Mouse (Mus musculus) embryonic facial prominence, embryonic 11.5 days (tissue): ENCODE results near the gene Cyp46a1. TPM values are rescaled to one million over a fixed set of nuclear protein-coding genes. Genes with fewer than 3 reads are reported as not detected.

Experiments
- ATAC-seq: fragments of 200-750 bp; cut with Nextera tagmentation; replicated peaks from 2 replicates; pipeline ENCODE4 v1.8.0; 2017; ENCODE audit warnings: low read depth; ENCODE audit not compliant: insufficient number of reproducible peaks, low FRiP score, low TSS enrichment
- DNase-seq: peaks from one replicate; pipeline ENCODE4 v3.0.0-alpha.2; 2015; ENCODE audit warnings: low spot score
- H3K27ac ChIP-seq: fragments of 300-500 bp; sonication (generic); replicated peaks from 2 replicates; pipeline ENCODE4 v1.5.1; 2014; ENCODE audit warnings: mild to moderate bottlenecking, low read depth, low read length, control low read depth
- H3K27me3 ChIP-seq: fragments of 300-500 bp; sonication (generic); 2 replicates; pipeline ENCODE4 v1.6.1; 2014; ENCODE audit warnings: mild to moderate bottlenecking, low read length, moderate library complexity, mixed read lengths; ENCODE audit not compliant: control insufficient read depth, insufficient read depth
- H3K36me3 ChIP-seq: fragments of 300-500 bp; sonication (generic); replicated peaks from 2 replicates; pipeline ENCODE4 v1.6.1; 2014; ENCODE audit warnings: low read depth, mild to moderate bottlenecking, low read length, moderate library complexity, mixed read lengths; ENCODE audit not compliant: control insufficient read depth, insufficient read depth
- H3K4me1 ChIP-seq: fragments of 300-500 bp; sonication (generic); 2 replicates; pipeline ENCODE4 v1.6.1; 2014; ENCODE audit warnings: low read length, mixed read lengths; ENCODE audit not compliant: control insufficient read depth, insufficient read depth
- H3K4me2 ChIP-seq: fragments of 300-500 bp; sonication (generic); 2 replicates; pipeline ENCODE4 v1.6.1; 2014; ENCODE audit warnings: low read depth, mild to moderate bottlenecking, control low read depth, low read length, moderate library complexity
- H3K4me3 ChIP-seq: fragments of 300-500 bp; sonication (generic); 2 replicates; pipeline ENCODE4 v1.5.1; 2014; ENCODE audit warnings: low read depth, low read length, control low read depth
- H3K9ac ChIP-seq: fragments of 300-500 bp; sonication (generic); replicated peaks from 2 replicates; pipeline ENCODE4 v1.6.1; 2014; ENCODE audit warnings: mild to moderate bottlenecking, control low read depth, low read length
- H3K9me3 ChIP-seq: fragments of 300-500 bp; sonication (generic); replicated peaks from 2 replicates; pipeline ENCODE4 v1.6.1; 2016; ENCODE audit warnings: mild to moderate bottlenecking, low read length, inconsistent platforms, mixed read lengths; ENCODE audit not compliant: control insufficient read depth
- WGBS: fragments of 180-500 bp; shearing (Covaris S2); extraction: QIAGEN DNeasy Blood & Tissue Kit; methylation state at CpG from one replicate; pipeline ENCODE4 v1.1.7; 2014; 5-methylcytosine and 5-hydroxymethylcytosine counted together
- polyA plus RNA-seq: library from polyadenylated mRNA; unstranded; fragments of >200 nt; fragmentation: Nextera tagmentation; extraction: Ambion mirVana; gene quantifications from 2 replicates; pipeline ENCODE4 v1.2.1, GENCODE M21; 2014

The Cyp46a1 gene
- polyA plus RNA-seq, 1 experiment from 2014 or later: 2.9 TPM

- Histone ChIP-seq H3K9ac (no peak overlapping the region), H3K36me3 (no peaks in the 10 kb centered on the region), H3K4me3 (no peak overlapping the region), H3K4me1 (peaks cover 6% of the 10 kb centered on the region), H3K27ac (no peak overlapping the region), H3K9me3 (no peaks in the 10 kb centered on the region), H3K4me2 (no peak overlapping the region), H3K27me3 (peaks cover 50% of the 10 kb centered on the region)
- 17% methylated on average over 6 of the region's 6 CpGs for WGBS
- ATAC-seq: no peak
- DNase-seq: no peak
These were observed 17.5 kb upstream of the Cyp46a1 start for GRCm38 (mm10) chr12:108316655-108317054.

DNA sequence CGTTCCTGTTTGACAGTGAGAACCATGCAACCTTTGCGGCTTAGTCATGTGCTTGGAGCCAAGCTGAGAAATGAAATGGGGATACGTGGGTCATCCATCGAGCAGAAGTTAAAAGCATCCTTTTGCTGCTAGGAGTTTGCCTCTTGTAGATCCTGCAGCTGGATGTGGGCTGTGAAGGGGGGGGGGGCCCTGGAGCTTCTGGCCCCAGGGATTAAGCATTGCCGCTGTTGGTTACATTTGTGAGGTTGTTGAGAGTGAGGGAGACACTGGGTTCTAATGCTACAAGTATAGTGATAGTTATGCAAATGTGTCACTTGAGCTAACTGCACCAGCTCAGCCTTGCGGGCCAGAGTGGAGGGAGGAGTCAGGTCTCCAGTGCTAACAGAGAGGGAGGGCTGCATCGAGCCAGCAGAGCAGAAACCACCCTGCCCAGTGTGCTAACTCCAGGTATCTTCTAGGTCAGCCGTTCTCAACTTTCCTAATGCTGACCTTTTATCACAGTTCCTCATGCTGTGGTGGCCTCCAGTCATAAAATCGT is 16.9 kb upstream of the Cyp46a1 start:
- peaks cover 50% of the 10 kb centered on the region for H3K27me3 ChIP-seq
- DNase-seq: peak; percentile 39
- H3K4me2 ChIP-seq: no peak overlapping the region
- ATAC-seq: no peak
- no peaks in the 10 kb centered on the region for H3K9me3 ChIP-seq
- H3K36me3 ChIP-seq: no peaks in the 10 kb centered on the region
- 2% methylated on average over 9 of the region's 9 CpGs for WGBS
- no peak overlapping the region for H3K27ac ChIP-seq
- H3K4me1 ChIP-seq: peaks cover 6% of the 10 kb centered on the region
- no peak overlapping the region for H3K4me3 ChIP-seq
- no peak overlapping the region for H3K9ac ChIP-seq

DNA sequence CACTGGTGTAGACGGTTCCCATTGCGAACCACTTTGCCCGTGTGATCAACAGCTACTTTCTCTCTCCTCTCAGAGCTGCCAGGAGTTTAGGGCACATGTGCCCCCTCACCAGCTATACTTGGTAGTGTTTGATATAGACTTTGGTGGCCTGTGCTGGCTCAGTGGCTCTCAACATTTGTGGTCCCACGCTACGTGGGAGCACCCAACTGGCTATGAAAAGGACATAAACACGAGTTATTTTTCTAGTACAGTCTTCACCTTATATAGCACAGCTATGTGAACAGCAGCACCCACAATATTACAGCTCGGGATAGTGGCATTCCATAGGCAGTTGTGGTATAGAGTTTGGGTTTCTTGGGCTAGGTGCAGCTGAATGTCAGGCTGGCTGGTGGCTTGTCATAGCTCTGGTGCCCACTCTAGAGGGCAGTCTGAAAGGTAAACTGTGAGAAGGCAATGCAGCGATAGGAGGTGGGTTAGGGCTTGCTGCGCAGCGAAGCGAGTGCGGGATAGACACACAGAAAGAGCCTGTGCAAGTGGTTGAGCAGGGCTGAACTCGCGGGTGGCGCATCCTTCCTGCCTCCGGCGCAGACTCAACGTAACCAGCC is 16.3 kb upstream of the Cyp46a1 start:
- H3K9ac ChIP-seq: no peak overlapping the region
- no peak for DNase-seq
- no peak for ATAC-seq
- H3K4me1 ChIP-seq: peaks cover 6% of the 10 kb centered on the region
- H3K9me3 ChIP-seq: no peaks in the 10 kb centered on the region
- no peak overlapping the region for H3K27ac ChIP-seq
- H3K36me3 ChIP-seq: no peaks in the 10 kb centered on the region
- H3K4me2 ChIP-seq: peak overlapping the region; percentile 30; the same call in 1 of the 2 replicates
- WGBS: 10% methylated on average over 18 of the region's 18 CpGs
- H3K27me3 ChIP-seq: peaks cover 50% of the 10 kb centered on the region
- peak overlapping the region; percentile 8; the same call in 1 of the 2 replicates for H3K4me3 ChIP-seq

DNA sequence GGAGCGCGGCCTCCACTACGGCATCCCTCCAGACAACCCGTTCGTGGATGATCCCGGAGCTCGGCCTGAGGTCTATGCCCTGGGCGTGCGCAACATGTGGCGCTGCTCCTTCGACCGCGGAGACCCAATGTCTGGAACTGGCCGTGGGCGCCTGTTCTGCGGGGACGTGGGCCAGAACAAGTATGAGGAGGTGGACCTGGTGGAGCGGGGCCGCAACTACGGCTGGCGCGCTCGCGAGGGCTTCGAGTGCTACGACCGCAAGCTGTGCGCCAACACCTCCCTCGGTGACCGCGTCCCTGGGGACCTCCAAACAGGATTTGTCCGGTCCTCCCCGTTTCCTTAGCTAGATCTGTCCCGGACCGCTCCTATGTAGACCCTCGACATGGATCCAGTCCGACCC is 15.7 kb upstream of the Cyp46a1 start:
- Histone ChIP-seq H3K36me3 (no peaks in the 10 kb centered on the region), H3K27me3 (peaks cover 50% of the 10 kb centered on the region), H3K9ac (peak overlapping the region; percentile 18; the same call in 1 of the 2 replicates), H3K4me3 (peak overlapping the region; percentile 8; the same call in 1 of the 2 replicates), H3K9me3 (no peaks in the 10 kb centered on the region), H3K27ac (no peak overlapping the region), H3K4me2 (peak overlapping the region; percentile 30; the same call in 1 of the 2 replicates), H3K4me1 (peaks cover 6% of the 10 kb centered on the region)
- ATAC-seq (no peak), DNase-seq (no peak)
- 7% methylated on average over 37 of the region's 37 CpGs for WGBS

DNA sequence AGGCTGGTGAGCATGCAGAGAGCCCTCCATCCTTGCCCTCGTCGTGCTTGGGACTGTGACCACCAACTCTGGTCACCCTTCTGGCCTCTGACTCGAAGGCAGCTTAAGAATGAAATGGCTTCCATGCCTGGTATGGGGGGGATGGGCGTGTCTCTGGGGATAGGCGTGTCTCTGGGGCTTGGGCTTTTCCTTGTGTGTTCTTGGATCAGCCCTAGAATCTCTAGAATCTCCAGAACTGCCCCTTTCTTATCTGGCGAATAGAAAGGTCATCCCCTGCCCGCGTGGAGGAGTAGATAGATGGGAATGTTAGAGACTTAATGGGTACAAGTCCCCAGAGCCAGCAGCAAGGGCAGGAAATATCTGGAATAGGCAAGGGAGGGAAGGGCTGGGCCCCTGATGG is 14.1 kb upstream of the Cyp46a1 start:
- ATAC-seq (no peak), DNase-seq (no peak)
- H3K9ac ChIP-seq: no peak overlapping the region
- H3K9me3 ChIP-seq: no peaks in the 10 kb centered on the region
- H3K36me3 ChIP-seq: no peaks in the 10 kb centered on the region
- WGBS: 10% methylated on average over 8 of the region's 8 CpGs
- H3K4me3 ChIP-seq: no peak overlapping the region
- peaks cover 6% of the 10 kb centered on the region for H3K4me1 ChIP-seq
- H3K27me3 ChIP-seq: peaks cover 50% of the 10 kb centered on the region
- no peak overlapping the region for H3K4me2 ChIP-seq
- no peak overlapping the region for H3K27ac ChIP-seq

GRCm38 (mm10) chr12:108326401-108326800 is 7.8 kb upstream of the Cyp46a1 start:
- peaks cover 24% of the 10 kb centered on the region for H3K27me3 ChIP-seq
- H3K27ac ChIP-seq: no peak overlapping the region
- no peak for DNase-seq
- peaks cover 8% of the 10 kb centered on the region for H3K4me1 ChIP-seq
- no peak overlapping the region for H3K9ac ChIP-seq
- 58% methylated on average over 5 of the region's 5 CpGs for WGBS
- no peak for ATAC-seq
- H3K9me3 ChIP-seq: no peaks in the 10 kb centered on the region
- no peak overlapping the region for H3K4me2 ChIP-seq
- no peaks in the 10 kb centered on the region for H3K36me3 ChIP-seq
- no peak overlapping the region for H3K4me3 ChIP-seq

DNA sequence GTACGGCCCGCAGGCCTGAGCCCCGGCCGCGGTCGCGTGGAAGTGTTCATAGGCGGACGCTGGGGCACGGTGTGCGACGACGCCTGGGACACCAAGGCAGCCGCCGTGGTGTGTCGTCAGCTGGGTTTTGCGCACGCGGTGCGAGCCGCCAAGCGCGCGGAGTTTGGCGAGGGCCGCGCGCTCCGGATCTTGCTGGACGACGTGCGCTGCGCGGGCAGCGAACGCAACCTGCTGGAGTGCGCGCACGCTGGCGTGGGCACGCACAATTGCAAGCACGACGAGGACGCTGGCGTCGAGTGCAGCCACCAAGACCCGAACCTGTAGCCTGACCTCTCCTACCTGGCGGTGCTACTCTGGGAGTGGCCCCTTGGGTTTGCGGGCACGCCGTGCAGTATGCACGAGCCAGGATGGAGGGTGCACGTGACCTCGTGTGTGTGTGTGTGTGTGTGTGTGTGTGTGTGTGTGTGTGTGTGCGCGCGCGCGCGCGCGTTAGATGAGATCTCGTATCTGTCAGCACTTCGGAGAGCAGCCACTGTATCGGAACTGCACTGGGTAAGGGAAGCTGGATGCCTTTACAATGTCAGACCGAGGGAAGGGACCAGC is 6.2 kb upstream of the Cyp46a1 start:
- H3K27me3 ChIP-seq: peaks cover 24% of the 10 kb centered on the region
- ATAC-seq: no peak
- H3K36me3 ChIP-seq: no peaks in the 10 kb centered on the region
- H3K9ac ChIP-seq: peak overlapping the region; percentile 50
- H3K4me3 ChIP-seq: peak overlapping the region; percentile 36
- peak overlapping the region; percentile 70 for H3K4me2 ChIP-seq
- under 1% methylated on average over 66 of the region's 66 CpGs for WGBS
- H3K4me1 ChIP-seq: peaks cover 8% of the 10 kb centered on the region
- H3K9me3 ChIP-seq: no peaks in the 10 kb centered on the region
- peak; percentile 67 for DNase-seq
- H3K27ac ChIP-seq: no peak overlapping the region

GRCm38 (mm10) chr12:108333056-108333455 is 1.1 kb upstream of the Cyp46a1 start:
- H3K4me1 ChIP-seq: peaks cover 4% of the 10 kb centered on the region; the same call in 1 of the 2 replicates
- H3K9ac ChIP-seq: no peak overlapping the region
- ATAC-seq: peak; percentile 35; the same call in 1 of the 2 replicates

More at GRCm38 (mm10) chr12:108333056-108333455, 1.1 kb upstream of the Cyp46a1 start:
- peak; percentile 87 for DNase-seq
- under 1% methylated on average over 16 of the region's 16 CpGs for WGBS
- peak overlapping the region; percentile 51 for H3K4me3 ChIP-seq
- peaks cover 13% of the 10 kb centered on the region for H3K27me3 ChIP-seq
- no peaks in the 10 kb centered on the region for H3K36me3 ChIP-seq
- peak overlapping the region; percentile 87 for H3K4me2 ChIP-seq
- no peaks in the 10 kb centered on the region for H3K9me3 ChIP-seq
- H3K27ac ChIP-seq: no peak overlapping the region
